Mouse (Mus musculus) urinary bladder, postnatal 14 days (tissue): ENCODE measurements around the gene Sit1.

Experiments
- DNase-seq: peaks from one replicate; pipeline ENCODE4 v3.0.0; 2021; ENCODE audit warnings: low spot score

The Sit1 gene

DNA sequence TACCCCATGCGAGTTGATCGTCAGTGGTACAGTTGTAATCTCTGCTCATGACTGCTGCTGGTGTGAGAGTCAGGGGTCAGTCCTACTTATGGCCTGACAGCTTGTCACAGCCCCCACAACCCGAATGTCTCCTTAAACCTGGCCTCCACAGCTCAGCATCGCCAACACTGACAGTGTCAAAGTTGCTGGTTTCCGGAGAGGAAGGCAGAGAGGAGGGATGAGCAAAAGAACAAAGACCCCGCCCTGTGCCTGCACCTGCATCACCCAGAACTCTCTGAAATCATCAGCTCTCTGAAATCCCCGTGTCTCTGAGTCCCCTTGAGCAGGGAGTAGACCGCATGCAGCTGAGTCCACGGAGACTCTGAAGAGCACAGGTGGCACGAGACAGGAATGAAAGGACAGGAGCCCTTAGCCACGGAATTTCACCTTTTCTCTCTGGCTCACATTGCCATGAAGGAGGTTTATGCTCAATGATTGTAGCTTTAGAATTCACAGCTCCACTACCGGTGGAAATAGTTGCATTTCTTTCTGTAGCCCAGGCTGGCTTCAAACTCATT, at the start of gene Sit1:
TSS of gene Sit1 (minus strand) at position 200 of the 557 bp plus-strand sequence.
- DNase-seq: no peak

DNA sequence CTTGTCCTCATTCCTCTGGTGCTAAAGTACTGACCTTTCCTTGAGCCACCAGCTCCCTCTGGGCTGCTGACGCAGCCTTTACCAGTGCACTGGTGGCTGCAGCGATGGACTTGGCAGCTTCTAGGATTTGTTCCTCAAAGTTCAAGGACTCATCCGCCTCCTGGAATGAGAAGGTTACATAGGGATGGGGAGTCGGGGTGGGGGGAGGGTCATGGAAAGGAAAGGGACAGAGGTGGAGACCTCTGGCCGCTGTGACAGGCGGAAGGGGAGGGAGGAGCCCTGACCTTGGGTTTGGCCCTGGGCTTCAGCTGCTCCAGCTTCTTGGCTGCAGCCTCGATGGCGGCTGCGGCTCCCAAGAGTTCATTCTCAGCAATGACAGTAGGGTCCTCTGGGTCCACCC, 49.7 kb upstream of the Sit1 start:
- no peak for DNase-seq

GRCm38 (mm10) chr4:43530581-43530980, 47.0 kb upstream of the Sit1 start:
- peak; percentile 81 for DNase-seq

GRCm38 (mm10) chr4:43530081-43530501, 46.6 kb upstream of the Sit1 start:
- no peak for DNase-seq

DNA sequence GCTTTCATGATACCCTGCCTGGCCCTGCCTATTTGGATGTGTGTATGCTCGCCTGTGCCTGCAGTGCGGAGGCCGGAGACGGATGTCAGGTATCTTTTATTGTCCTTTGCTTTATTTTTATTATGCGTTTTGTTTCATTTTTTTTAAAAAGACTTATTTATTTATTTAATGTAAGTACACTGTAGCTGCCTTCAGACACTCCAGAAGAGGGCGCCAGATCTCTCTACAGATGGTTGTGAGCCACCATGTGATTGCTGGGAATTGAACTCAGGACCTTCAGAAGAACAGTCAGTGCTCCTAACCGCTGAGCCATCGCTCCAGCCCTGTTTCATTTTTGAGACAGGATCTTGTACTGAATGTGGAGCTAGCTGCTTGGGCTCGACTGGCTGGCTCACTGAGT, 45.0 kb upstream of the Sit1 start:
- DNase-seq: no peak

- no peak for DNase-seq
Observed at GRCm38 (mm10) chr4:43527880-43528279, 44.3 kb upstream of the Sit1 start.

DNA sequence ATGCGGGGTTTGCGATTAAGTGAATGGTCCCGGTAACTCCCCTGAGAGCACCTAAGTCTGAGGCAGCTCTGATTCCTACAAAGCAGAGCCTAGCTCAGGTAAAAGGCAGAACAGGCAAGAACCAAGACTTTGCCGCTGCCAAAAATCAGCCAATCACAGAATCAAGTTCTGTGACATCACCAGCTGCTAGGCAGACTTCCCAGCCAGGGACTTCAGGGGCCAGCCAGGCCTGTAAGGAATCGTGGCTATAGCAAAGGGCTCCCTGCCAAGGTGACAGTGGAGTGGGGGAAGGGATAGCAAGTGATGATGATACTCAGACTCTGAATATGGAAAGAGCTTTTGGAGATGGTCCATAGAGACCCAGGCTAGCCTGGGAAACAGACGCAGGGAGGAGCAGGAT, 36.4 kb upstream of the Sit1 start:
- peak; percentile 91 for DNase-seq

DNA sequence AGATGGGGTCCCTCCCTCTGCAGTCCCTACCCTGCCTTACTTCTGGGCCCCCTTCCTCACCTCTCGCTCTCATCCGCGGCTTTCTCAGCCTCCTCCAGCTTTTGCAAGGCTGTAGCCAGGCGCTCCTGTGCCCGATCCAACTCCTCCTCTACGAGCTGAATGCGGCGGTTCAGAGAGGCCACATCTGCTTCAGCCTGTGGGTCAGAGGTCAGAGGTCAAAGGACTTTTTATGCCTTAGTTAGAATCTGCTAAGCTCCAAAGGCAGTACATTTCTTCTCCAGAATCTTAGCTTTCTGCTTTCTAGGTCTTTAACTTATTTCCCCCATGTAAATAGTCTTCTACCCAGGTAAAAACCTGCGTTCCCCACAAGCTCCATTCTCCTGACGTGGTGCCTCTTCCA, 36.0 kb upstream of the Sit1 start:
- DNase-seq: no peak

GRCm38 (mm10) chr4:43515764-43516708, 32.5 kb upstream of the Sit1 start:
- DNase-seq: no peak

DNA sequence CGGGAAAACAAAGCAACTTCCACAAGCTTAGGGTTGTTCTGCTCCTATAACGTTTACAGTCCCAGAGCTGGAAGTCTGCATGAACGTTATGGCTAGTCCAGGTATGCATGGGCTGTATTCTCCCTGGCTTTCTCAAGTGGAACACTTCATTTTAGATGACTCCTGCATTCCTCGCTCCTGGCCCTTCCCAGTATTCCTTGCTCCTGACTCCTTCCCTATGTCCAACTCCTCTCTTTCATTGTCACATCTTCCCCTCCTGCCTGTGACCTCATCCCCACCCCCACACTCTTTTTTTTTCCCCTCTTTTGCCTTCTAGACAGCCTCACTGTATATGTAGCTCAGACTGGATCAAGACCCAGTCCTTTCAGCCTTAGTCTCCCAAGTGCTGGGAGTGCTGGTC, 30.3 kb upstream of the Sit1 start:
- DNase-seq: no peak

DNA sequence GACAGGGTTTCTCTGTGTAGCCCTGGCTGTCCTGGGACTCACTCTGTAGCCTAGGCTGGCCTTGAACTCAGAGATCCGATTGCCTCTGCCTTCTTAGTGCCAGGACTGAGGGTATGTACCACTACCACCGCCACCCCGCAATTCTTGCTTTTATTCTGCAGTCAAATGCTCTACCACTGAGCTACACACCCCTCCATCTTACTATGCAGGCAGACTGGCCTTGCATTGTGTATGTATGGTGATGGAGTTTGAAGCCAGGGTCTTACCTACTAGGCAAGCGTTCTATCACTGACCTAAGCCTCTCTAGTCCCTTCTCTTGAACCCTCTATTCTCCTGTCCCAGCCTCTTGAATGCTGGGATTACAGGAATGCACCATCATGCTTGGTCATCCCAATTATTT, 29.8 kb upstream of the Sit1 start:
- DNase-seq: no peak

DNA sequence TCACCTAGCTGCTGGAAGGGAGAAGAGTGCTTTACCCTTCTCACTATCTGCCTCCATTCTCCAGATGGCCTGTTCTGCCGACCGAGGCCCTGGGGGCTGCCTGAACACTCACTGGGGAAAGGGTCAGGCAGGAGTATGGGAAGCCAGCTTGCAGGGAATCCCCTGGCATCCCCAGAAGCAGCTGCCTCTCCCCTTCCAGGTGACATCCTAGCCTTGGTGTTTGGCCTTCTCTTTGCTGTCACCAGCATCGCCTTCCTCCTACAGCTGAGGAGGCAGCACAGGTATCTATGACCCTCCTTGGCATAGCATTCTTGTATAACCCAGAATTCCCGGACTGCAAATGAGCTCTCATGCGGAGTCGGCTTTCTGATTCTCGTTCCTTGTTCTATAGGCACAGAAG, 29.1 kb upstream of the Sit1 start:
- no peak for DNase-seq

DNA sequence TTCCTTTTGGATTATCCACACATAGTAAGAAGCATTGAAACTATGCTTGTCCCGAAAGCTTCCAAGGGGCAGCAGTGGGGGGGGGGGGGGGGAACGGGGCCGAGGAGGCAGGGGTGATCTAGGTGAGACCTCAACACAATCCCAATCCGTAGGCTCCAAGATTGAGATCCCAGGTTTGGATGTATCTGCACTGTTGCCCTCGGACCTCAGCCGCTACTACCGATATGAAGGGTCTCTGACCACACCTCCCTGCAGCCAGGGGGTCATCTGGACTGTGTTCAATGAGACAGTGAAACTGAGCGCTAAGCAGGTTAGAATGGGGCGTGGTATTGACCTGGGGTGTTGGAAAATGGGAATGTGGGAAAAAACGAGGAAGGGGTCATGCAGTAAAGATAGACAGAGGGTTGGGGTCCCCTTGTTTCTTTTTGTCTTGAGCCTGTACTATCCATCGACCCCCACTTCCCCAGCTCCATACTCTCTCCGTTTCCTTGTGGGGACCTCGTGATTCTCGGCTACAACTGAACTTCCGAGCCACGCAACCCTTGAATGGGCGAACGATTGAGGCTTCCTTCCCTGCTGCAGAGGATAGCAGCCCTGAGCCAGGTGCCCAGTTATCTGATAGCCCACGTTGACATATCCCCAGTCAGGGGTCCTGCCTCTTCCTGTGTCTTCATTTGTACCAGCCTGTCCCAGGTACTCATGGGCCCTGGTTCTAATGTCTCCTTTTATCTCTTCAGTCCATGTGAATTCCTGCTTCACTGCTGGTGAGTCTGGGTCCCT, 28.3 kb upstream of the Sit1 start:
- no peak for DNase-seq

DNA sequence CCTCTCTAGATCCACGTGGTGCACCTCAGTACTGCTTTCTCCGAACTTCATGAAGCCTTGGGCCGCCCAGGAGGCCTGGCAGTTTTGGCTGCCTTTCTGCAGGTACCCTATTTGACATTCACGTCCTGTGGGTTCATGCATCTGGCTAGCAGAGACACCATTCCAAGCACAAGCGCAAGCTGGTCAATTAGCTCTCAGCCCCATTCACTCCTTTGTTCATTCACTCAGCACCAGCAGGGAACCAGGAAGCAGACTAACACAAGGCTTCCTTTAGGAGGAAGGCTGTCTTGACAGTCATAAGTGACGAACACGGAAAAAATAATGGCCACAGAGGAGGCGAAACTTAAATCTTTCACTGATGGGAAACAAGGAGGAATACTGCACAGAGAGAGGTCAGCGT, 25.6 kb upstream of the Sit1 start:
- no peak for DNase-seq

- peak; percentile 65 for DNase-seq
Observed at GRCm38 (mm10) chr4:43508666-43508997, 25.1 kb upstream of the Sit1 start.

GRCm38 (mm10) chr4:43507938-43508665, 24.6 kb upstream of the Sit1 start:
- DNase-seq: no peak

DNA sequence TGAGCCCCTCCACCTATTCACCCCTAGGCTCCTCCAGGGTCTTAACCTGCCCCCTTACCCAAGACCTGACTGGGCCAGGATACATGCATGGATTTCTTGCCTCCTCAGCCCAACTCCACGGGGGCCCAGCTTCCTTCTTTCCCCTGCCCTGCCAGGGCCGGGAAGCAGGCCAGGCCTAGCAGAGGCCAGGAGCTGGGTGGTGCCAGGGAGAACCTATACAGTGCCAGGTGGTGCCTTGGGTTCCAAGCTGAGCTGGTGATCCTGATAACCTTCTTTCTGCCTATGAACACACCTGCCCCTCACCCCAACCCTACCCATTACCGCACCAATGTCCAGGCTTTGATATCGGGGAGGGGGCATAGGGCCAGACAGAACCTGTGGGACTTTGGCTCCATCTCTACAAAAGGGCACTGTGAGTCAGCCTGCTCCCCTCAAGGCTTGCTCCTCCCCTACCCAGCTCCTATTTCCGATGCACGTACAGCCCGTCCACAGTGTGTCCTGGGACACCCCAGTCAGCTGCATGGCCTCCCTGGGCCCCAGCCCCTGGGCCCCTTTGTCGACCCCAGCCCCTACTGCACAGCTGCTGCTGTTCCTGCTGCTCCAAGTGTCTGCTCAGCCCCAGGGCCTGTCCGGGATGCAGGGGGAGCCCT, 23.1 kb upstream of the Sit1 start, which contains the start of gene Car9:
TSS of gene Car9 (plus strand) at position 431 of the 650 bp plus-strand sequence.
- DNase-seq: no peak

DNA sequence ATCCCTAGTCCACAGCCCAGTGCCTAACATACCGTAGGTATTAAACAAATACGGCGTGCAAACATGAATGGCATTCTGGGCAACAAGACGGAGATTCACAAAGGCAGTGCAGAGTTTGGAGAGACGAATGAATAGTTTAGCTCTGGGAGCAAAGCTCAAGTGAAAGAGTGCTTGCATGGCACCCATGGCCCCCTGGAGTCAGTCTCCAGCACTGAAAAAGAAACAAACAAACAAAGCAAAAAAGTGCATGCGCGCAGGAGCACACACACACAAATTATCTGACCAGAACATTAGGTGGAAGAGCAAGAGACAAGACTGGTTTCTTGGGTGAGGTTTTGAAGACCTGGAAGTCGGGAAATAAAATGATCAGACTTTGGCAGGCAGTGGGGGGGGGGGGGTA, 22.5 kb upstream of the Sit1 start:
- DNase-seq: no peak

GRCm38 (mm10) chr4:43504269-43504668, 20.7 kb upstream of the Sit1 start:
- no peak for DNase-seq

DNA sequence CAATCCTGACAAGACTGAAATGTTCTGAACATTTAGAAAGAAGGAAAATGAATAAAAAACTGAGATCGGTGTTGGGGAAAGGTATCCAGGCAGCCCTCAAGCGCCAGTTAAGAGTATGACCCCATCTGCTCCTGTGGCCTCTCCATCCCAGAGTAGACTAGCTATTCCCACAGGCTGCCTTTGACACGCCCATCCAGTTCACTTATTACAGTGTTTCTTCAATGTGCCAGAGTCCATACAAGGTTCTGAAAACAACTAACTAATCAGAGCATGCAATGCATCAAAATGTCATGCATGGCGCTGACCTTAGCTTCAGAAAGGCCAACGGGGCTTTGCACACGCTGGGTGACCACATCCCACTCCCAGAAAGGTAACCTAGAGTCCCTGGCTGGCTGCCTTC, 20.0 kb upstream of the Sit1 start:
- no peak for DNase-seq

DNA sequence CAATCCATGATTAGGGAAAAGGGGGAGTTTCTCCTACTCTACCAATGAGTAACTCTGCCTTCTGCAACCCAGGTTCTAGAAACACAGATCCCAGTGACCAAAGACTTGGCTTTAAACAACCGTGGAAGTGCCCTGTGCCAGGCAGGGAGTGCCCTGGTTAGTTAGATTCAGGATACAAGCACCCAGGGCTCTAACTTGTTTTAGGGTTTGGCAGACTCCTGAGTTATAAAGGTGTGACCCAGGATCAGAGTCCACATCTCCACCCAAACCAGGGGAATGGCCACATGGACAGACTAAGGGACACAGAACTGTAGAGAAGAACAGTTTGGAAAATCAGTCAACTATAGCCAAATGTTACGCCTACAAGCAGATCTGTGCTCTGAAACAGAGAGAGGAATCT, 19.5 kb upstream of the Sit1 start:
- DNase-seq: no peak
